Mouse (Mus musculus): ENCODE results near the gene Scnm1. TPM values are rescaled to one million over a fixed set of nuclear protein-coding genes. Genes with fewer than 3 reads are reported as not detected.
A peak's percentile ranks its signal among the peaks of the same experiment; 100 is the strongest.
"Not testable (repeated sequence)": the region's sequence is repeated elsewhere in the genome, so short reads cannot be mapped to it uniquely, and the experiment has no call there.

Gene Scnm1
- total RNA-seq, 2 experiments from 2014 or later = 39.9 to 43.2 TPM

DNA sequence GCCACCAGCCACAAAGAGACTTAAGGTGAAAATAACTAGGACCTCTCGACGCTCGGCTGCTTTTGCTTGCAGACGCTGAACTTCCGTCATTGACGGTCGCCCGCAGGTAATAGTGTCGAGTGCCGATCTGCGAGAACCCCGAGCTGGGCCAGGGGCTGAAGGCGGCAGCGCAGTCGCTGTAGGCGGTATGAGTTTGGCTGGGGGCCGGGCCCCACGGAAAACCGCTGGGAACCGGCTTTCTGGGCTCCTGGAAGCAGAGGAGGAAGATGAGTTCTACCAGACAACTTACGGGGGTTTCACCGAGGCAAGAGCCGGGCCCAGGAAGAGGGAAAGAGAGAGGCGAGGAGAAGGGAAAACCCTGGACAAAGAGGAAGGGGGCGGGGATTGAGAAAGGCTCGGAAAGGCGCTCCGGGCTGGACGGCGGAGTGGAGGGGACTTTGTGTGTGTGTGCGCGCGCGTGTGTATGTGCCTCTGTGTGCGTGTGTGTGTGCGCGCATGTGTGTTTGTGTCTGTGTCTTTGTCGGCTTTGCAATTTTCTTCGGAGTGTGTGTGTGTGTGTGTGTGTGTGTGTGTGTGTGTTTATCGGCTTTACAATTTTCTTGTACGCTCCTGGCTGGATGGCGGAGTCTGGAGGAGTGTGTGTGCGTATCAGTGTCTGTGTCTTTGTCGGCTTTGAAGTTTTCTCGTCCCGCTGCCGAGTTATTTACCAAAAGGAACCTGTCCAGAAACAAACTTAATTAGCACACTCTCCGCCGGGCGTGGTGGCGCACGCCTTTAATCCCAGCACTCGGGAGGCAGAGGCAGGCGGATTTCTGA lies 22.7 kb downstream of the Scnm1 start, which contains the start of gene Vps72:
Gene Vps72, plus strand, starts transcription at position 112 of the 816 bp plus-strand sequence.
- intact Hi-C loops (cut with DNase I) = no loop called here
- DNase-seq = peak; percentile 89

DNA sequence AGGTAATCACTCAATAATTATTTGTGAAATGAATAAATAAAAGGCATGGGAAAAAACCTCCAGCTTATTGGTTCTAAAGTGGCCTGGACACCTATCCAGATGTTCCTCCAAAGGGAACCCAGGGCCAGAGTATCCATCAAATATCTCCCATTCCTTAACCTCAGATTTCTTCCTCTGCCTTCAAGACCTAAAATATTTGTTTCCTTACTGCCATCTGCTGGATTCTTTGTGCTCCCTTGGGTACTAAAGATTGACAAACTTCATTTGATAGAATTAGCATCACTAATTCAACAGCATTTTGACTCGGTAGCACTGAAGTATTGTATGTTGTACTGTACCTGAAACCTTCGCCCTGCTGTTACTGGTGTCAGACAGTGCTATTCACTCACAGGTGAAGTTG lies 25.9 kb downstream of the Scnm1 start:
- intact Hi-C loops (cut with DNase I) = no loop called here
- no peak for DNase-seq

DNA sequence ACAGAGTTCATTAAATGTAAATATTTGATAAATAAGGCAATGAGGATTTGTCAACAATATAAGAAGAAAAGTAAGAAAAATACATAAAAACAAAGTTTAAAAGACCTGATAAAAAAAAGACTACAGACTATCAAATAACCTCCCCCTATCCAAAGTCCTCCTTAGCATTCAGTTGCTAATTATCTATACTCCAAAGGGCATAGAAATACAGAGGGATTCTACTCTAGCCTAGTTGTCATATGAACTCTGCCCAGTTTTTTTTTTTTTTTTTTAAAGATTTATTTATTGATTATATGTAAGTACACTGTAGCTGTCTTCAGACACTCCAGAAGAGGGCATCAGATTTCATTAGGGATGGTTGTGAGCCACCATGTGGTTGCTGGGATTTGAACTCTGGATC lies 26.5 kb downstream of the Scnm1 start:
- intact Hi-C loops (cut with DNase I); DNase-seq: not testable (repeated sequence)

DNA sequence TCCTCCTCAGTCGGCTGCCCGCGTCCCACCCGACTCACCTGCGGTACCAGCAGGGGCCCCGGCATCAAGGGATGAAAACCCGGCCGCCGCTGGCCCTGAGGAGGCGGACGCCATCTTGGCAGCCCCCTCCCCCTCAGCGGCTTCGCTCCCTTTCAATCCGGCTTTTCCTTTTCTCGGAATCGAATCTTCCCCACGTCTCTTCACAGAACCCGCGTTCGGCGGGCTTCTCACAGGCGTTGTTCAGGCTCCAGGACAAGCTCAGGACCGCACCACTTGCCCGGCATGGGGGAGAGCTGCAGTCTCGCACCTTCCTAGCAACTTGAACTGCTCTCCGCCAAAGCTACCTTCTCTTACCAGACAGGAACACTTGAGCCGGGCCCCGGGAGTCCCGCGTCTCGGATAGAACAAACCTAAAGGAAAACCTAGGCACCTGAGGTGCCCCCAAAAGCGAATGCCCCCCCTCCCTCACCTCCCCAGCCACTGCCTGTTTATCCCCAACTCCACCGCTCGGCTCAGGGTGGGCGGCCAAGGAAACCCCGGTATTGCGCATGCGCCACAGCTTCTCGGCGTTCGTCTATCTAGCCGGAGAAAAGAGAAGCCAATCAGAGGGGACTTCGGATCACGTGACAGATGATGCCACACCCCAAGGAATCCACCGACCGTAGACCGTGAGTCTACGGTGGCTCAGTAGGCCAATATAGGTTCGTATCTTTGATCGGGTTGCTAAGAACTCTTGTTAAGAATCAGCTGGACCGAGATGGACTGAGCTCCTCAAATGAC lies 27.3 kb downstream of the Scnm1 start, which contains the start of gene Pip5k1a:
Gene Pip5k1a, minus strand, starts transcription at position 593 of the 780 bp plus-strand sequence.
- DNase-seq = peak; percentile 98
- intact Hi-C loops (cut with DNase I) = no loop called here

DNA sequence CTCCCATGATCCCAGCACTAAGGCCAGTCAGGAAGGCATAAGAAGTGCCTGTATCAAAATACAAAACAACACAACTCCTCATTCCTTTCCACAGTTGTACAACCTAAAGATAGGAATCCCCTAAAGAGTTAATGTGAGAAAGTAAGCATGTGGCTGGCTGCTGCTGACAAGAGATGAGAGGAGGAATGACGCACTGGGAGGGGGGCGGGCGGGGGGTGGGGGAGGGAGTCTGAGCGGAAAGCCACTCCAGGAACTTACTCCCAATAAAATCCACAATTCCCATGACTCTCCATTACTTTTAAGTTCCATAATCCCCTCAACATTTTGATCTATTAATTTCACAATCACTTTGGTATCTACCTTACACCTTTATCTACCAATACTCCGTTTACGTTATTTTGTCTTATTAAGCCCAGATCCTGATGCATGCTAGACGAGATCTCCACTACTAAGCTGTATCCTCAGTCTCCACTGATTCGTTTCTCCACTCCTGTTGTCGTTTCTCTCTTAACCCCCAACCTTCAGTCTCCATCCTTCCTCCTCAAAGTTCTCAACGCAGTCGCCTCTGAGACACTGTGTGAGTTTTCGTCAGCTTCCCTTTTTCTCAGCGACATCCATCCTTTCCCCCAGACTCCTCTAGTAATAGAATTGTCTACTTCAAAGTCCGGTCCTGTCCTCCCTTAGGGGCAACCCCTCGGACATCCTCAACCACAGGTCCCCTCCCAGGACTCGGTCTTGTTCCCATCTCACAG lies 28.0 kb downstream of the Scnm1 start:
- no peak for DNase-seq
- intact Hi-C loops (cut with DNase I) = no loop called here

DNA sequence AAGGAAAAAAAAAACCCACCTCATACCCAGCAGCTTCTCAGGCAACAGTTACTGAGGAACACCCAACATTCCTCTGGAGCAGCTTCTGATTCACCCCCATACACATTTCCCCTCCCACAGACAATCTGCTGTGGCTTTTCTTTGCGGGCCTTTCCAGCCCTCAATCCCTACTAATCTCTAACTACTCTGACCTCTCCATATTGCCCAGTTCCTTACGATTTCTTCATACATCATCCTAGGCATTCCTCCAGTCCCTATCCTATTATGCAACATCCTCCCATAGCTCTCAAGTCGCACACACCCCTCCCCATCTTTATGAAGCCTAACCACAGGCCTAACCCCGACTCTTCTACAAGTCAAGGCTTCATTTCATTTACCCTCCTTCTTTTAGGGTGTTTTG lies 28.7 kb downstream of the Scnm1 start:
- intact Hi-C loops (cut with DNase I) = no loop called here
- no peak for DNase-seq

DNA sequence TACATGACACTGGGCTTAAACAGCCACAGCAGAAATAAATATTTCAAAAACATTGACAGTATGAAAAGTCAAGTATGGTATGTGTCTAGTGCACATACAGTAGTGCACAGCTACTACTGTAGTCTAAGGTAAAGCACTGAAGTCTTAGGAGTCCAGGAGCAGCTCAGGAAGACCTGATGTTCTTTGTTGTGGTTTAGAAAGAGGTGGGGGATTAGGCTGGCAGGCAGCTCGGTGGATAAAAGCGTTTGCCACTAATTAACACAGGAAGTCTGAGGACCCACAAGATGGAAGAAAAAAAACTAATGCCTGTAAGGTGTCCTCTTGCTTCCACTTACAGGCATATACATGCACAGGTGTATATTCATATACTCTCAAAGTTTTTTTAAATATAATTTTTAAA lies 33.0 kb downstream of the Scnm1 start:
- no peak for DNase-seq
- intact Hi-C loops (cut with DNase I) = no loop called here

DNA sequence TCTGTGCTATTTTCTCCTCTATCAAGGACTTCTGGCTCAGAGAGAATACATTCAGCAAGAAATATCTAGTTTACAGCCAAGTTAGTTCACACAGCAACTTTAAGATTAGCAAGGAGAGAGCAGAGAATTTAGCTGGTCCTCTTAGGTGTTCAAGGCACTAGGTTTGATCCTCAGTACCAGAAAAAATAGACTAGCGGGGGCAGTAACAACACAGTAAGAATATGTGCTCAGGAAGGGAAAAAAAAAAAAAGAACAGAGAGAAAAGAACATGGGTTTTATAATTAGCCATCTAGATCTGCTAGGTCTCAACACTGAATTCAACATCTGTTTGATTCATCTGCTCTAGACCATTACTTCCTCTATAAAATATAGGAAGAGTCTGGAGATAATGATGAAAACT lies 45.7 kb downstream of the Scnm1 start:
- no peak for DNase-seq
- intact Hi-C loops (cut with DNase I) = no loop called here

Small RNA genes within 50 kb of the gene (microRNA-seq; reads per million reads assigned to microRNA genes)
- gene Mir8099-1 = not detected

Other genes starting within 250 kb of the Scnm1 start
- gene Psmb4, start 247.1 kb downstream of the Scnm1 start, total RNA-seq (2021) = 100 to 1,000 TPM; 320 to 322 TPM
- 1 to 10 TPM; 3.8 to 4.8 TPM for gene Selenbp1, start 201.0 kb downstream of the Scnm1 start, total RNA-seq (2021)
- 10 to 100 TPM; 19.6 to 27.6 TPM for gene Rfx5, start 179.9 kb downstream of the Scnm1 start, total RNA-seq (2021)
- 10 to 100 TPM; 50.0 to 56.4 TPM for gene Pi4kb, start 159.3 kb downstream of the Scnm1 start, total RNA-seq (2021)
- gene Zfp687, start 118.6 kb downstream of the Scnm1 start, total RNA-seq (2021) = 10 to 100 TPM; 23.6 to 25.4 TPM
- 100 to 1,000 TPM; 144 to 158 TPM for gene Psmd4, start 91.4 kb downstream of the Scnm1 start, total RNA-seq (2021)
- 10 to 100 TPM; 20.1 to 25.3 TPM for gene Pip5k1a, start 27.1 kb downstream of the Scnm1 start, total RNA-seq (2021)
- 10 to 100 TPM; 77.2 to 78.4 TPM for gene Vps72, start 23.0 kb downstream of the Scnm1 start, total RNA-seq (2021)
- 1 to 10 TPM in 1 of 2 experiments, under 1 TPM in 1; 0.87 to 1.0 TPM for gene Tmod4, start 9.5 kb downstream of the Scnm1 start, total RNA-seq (2021)
- gene Lysmd1, start 77 bp upstream of the Scnm1 start, total RNA-seq (2021) = 10 to 100 TPM; 19.8 to 23.0 TPM
- gene Tnfaip8l2, start 8.3 kb upstream of the Scnm1 start, total RNA-seq (2021) = under 1 TPM; 0.74 to 0.92 TPM
- 100 to 1,000 TPM; 141 to 155 TPM for gene Sema6c, start 26.4 kb upstream of the Scnm1 start, total RNA-seq (2021)
- 1 to 10 TPM; 9.0 TPM for gene Gabpb2, start 83.9 kb upstream of the Scnm1 start, total RNA-seq (2021)
- 10 to 100 TPM; 62.1 to 62.4 TPM for gene Cdc42se1, start 94.7 kb upstream of the Scnm1 start, total RNA-seq (2021)
- 100 to 1,000 TPM; 668 to 674 TPM for gene Mllt11, start 98.2 kb upstream of the Scnm1 start, total RNA-seq (2021)
- gene Gm128, start 107.6 kb upstream of the Scnm1 start, total RNA-seq (2021) = not detected
- under 1 TPM; 0.36 to 0.74 TPM for gene Bnipl, start 117.2 kb upstream of the Scnm1 start, total RNA-seq (2021)
- 10 to 100 TPM; 29.7 to 32.6 TPM for gene Mindy1, start 147.3 kb upstream of the Scnm1 start, total RNA-seq (2021)
- 10 to 100 TPM; 63.9 to 69.3 TPM for gene Prune1, start 148.1 kb upstream of the Scnm1 start, total RNA-seq (2021)
- 1 to 10 TPM; 1.0 to 1.2 TPM for gene Anxa9, start 173.2 kb upstream of the Scnm1 start, total RNA-seq (2021)
- 10 to 100 TPM; 53.4 to 54.4 TPM for gene Cers2, start 180.8 kb upstream of the Scnm1 start, total RNA-seq (2021)
- gene Setdb1, start 223.2 kb upstream of the Scnm1 start, total RNA-seq (2021) = 10 to 100 TPM; 60.0 to 64.4 TPM

Measured in left cerebral cortex, postnatal 4 days (tissue).